Mouse (Mus musculus): Measurements from ENCODE around the gene Ss18l1. TPM values are rescaled to one million over a fixed set of nuclear protein-coding genes. Genes with fewer than 3 reads are reported as not detected.

Gene Ss18l1
- polyA plus RNA-seq, 1 experiment = 27.0 TPM

GRCm38 (mm10) chr2:180025135-180025860 is 17.0 kb upstream of the Ss18l1 start:
- no peak for TF ChIP-seq CTCF (IDR thresholded peaks at IDR 0.05; ENCODE audit: borderline replicate concordance, insufficient read depth, low read depth, low read length)
- TF ChIP-seq POLR2A (IDR thresholded peaks at IDR 0.05; ENCODE audit: borderline replicate concordance, insufficient read depth, low read length) = no peak
- peaks cover 34% of the 10 kb centered on the region for H3K4me1 ChIP-seq (ENCODE audit: control insufficient read depth, insufficient read depth, low read length)
- under 1% methylated on average over 83 of the region's 84 CpGs for WGBS
- DNase-seq = peak in 1 of 2 experiments; percentile 65
- no peaks in the 10 kb centered on the region for H3K27me3 ChIP-seq (ENCODE audit: control insufficient read depth, insufficient read depth, low read length)
- H3K4me3 ChIP-seq (replicated peaks; ENCODE audit: insufficient read depth, low read depth, low read length) = peak overlapping the region; percentile 91
- peak overlapping the region; percentile 73 for H3K27ac ChIP-seq (ENCODE audit: insufficient read depth, low read length)

GRCm38 (mm10) chr2:180025861-180026200 is 16.5 kb upstream of the Ss18l1 start:
- WGBS = 3% methylated on average over 6 of the region's 6 CpGs
- Histone ChIP-seq H3K27ac (ENCODE audit: insufficient read depth, low read length) (no peak overlapping the region), H3K4me1 (ENCODE audit: control insufficient read depth, insufficient read depth, low read length) (peaks cover 29% of the 10 kb centered on the region), H3K27me3 (ENCODE audit: control insufficient read depth, insufficient read depth, low read length) (no peaks in the 10 kb centered on the region), H3K4me3 (replicated peaks; ENCODE audit: insufficient read depth, low read depth, low read length) (peak overlapping the region; percentile 91)
- TF ChIP-seq POLR2A (IDR thresholded peaks at IDR 0.05; ENCODE audit: borderline replicate concordance, insufficient read depth, low read length) (no peak), CTCF (IDR thresholded peaks at IDR 0.05; ENCODE audit: borderline replicate concordance, insufficient read depth, low read depth, low read length) (no peak)
- no peak for DNase-seq

- H3K4me1 ChIP-seq (ENCODE audit: control insufficient read depth, insufficient read depth, low read length) = peaks cover 21% of the 10 kb centered on the region
- no peaks in the 10 kb centered on the region for H3K27me3 ChIP-seq (ENCODE audit: control insufficient read depth, insufficient read depth, low read length)
- TF ChIP-seq CTCF (IDR thresholded peaks at IDR 0.05; ENCODE audit: borderline replicate concordance, insufficient read depth, low read depth, low read length) (no peak), POLR2A (IDR thresholded peaks at IDR 0.05; ENCODE audit: borderline replicate concordance, insufficient read depth, low read length) (no peak)
- DNase-seq = peak in 1 of 2 experiments; percentile 38
- H3K27ac ChIP-seq (ENCODE audit: insufficient read depth, low read length) = no peak overlapping the region
- 11% methylated on average over 9 of the region's 9 CpGs for WGBS
- H3K4me3 ChIP-seq (replicated peaks; ENCODE audit: insufficient read depth, low read depth, low read length) = peak overlapping the region; percentile 46
These were observed 14.5 kb upstream of the Ss18l1 start for GRCm38 (mm10) chr2:180027768-180028167.

GRCm38 (mm10) chr2:180031270-180031669 is 11.0 kb upstream of the Ss18l1 start:
- Histone ChIP-seq H3K27me3 (ENCODE audit: control insufficient read depth, insufficient read depth, low read length) (no peaks in the 10 kb centered on the region), H3K27ac (ENCODE audit: insufficient read depth, low read length) (no peak overlapping the region), H3K4me3 (replicated peaks; ENCODE audit: insufficient read depth, low read depth, low read length) (no peak overlapping the region), H3K4me1 (ENCODE audit: control insufficient read depth, insufficient read depth, low read length) (peaks cover 21% of the 10 kb centered on the region)
- no peak for DNase-seq
- WGBS = 67% methylated on average over 6 of the region's 6 CpGs
- TF ChIP-seq CTCF (IDR thresholded peaks at IDR 0.05; ENCODE audit: borderline replicate concordance, insufficient read depth, low read depth, low read length) (no peak), POLR2A (IDR thresholded peaks at IDR 0.05; ENCODE audit: borderline replicate concordance, insufficient read depth, low read length) (no peak)

- H3K4me1 ChIP-seq (ENCODE audit: control insufficient read depth, insufficient read depth, low read length) = peaks cover 11% of the 10 kb centered on the region
- no peak overlapping the region for H3K4me3 ChIP-seq (replicated peaks; ENCODE audit: insufficient read depth, low read depth, low read length)
- H3K27ac ChIP-seq (ENCODE audit: insufficient read depth, low read length) = no peak overlapping the region
- no peak for TF ChIP-seq CTCF (IDR thresholded peaks at IDR 0.05; ENCODE audit: borderline replicate concordance, insufficient read depth, low read depth, low read length)
- no peak for TF ChIP-seq POLR2A (IDR thresholded peaks at IDR 0.05; ENCODE audit: borderline replicate concordance, insufficient read depth, low read length)
- WGBS = 59% methylated on average over 3 of the region's 3 CpGs
- H3K27me3 ChIP-seq (ENCODE audit: control insufficient read depth, insufficient read depth, low read length) = no peaks in the 10 kb centered on the region
- no peak for DNase-seq
These were observed 9.4 kb upstream of the Ss18l1 start for GRCm38 (mm10) chr2:180032925-180033324.

- DNase-seq = no peak
- Histone ChIP-seq H3K4me3 (replicated peaks; ENCODE audit: insufficient read depth, low read depth, low read length) (no peak overlapping the region), H3K27me3 (ENCODE audit: control insufficient read depth, insufficient read depth, low read length) (no peaks in the 10 kb centered on the region), H3K27ac (ENCODE audit: insufficient read depth, low read length) (no peak overlapping the region), H3K4me1 (ENCODE audit: control insufficient read depth, insufficient read depth, low read length) (peaks cover 2% of the 10 kb centered on the region; the same call in 1 of the 2 replicates)
- no peak for TF ChIP-seq CTCF (IDR thresholded peaks at IDR 0.05; ENCODE audit: borderline replicate concordance, insufficient read depth, low read depth, low read length)
- TF ChIP-seq POLR2A (IDR thresholded peaks at IDR 0.05; ENCODE audit: borderline replicate concordance, insufficient read depth, low read length) = no peak
- WGBS = 64% methylated on average over 3 of the region's 3 CpGs
These were observed 8.4 kb upstream of the Ss18l1 start for GRCm38 (mm10) chr2:180033956-180034355.

GRCm38 (mm10) chr2:180034753-180035152 is 7.6 kb upstream of the Ss18l1 start:
- no peak for DNase-seq
- WGBS = 44% methylated on average over 5 of the region's 5 CpGs
- H3K27me3 ChIP-seq (ENCODE audit: control insufficient read depth, insufficient read depth, low read length) = no peaks in the 10 kb centered on the region
- no peak overlapping the region for H3K4me3 ChIP-seq (replicated peaks; ENCODE audit: insufficient read depth, low read depth, low read length)
- no peak overlapping the region for H3K27ac ChIP-seq (ENCODE audit: insufficient read depth, low read length)
- TF ChIP-seq POLR2A (IDR thresholded peaks at IDR 0.05; ENCODE audit: borderline replicate concordance, insufficient read depth, low read length) (no peak), CTCF (IDR thresholded peaks at IDR 0.05; ENCODE audit: borderline replicate concordance, insufficient read depth, low read depth, low read length) (no peak)
- H3K4me1 ChIP-seq (ENCODE audit: control insufficient read depth, insufficient read depth, low read length) = peaks cover 8% of the 10 kb centered on the region; the same call in 1 of the 2 replicates

- peak overlapping the region; percentile 14 for H3K4me3 ChIP-seq (replicated peaks; ENCODE audit: insufficient read depth, low read depth, low read length)
- WGBS = 35% methylated on average over 6 of the region's 6 CpGs
- H3K4me1 ChIP-seq (ENCODE audit: control insufficient read depth, insufficient read depth, low read length) = peaks cover 28% of the 10 kb centered on the region
- no peaks in the 10 kb centered on the region for H3K27me3 ChIP-seq (ENCODE audit: control insufficient read depth, insufficient read depth, low read length)
- H3K27ac ChIP-seq (ENCODE audit: insufficient read depth, low read length) = no peak overlapping the region
- no peak for TF ChIP-seq CTCF (IDR thresholded peaks at IDR 0.05; ENCODE audit: borderline replicate concordance, insufficient read depth, low read depth, low read length)
- no peak for DNase-seq
These were observed 1.9 kb upstream of the Ss18l1 start for GRCm38 (mm10) chr2:180040406-180040805.
